Mouse (Mus musculus) lung, adult 2 months (tissue): Measurements from ENCODE around the gene Kdm1a.

Source experiments
- CTCF ChIP-seq: fragments of 200-500 bp; IDR thresholded peaks from 2 replicates; pipeline ENCODE4 v1.5.1; 2011; ENCODE audit warnings: mild to moderate bottlenecking, low read length, control low read depth; ENCODE audit not compliant: insufficient read depth
- POLR2A ChIP-seq: fragments of 200-500 bp; IDR thresholded peaks from 2 replicates; pipeline ENCODE4 v1.6.1; 2011; ENCODE audit warnings: low read depth, mild to moderate bottlenecking, control low read depth, low read length, borderline replicate concordance; ENCODE audit errors: extremely low read depth

GRCm38 (mm10) chr4:136601476-136601875 is 1.0 kb downstream of the Kdm1a start:
- TF ChIP-seq CTCF = no peak
- TF ChIP-seq POLR2A = no peak
